Mouse (Mus musculus) heart, embryonic 16.5 days (tissue): ENCODE measurements around the gene Itga9. TPM values are rescaled to one million over a fixed set of nuclear protein-coding genes. Genes with fewer than 3 reads are reported as not detected.
A peak's percentile ranks its signal among the peaks of the same experiment; 100 is the strongest.

Experiments used
- ATAC-seq: fragments of 200-750 bp; cut with Nextera tagmentation; replicated peaks from 2 replicates; pipeline ENCODE4 v1.8.0; 2017; ENCODE audit warnings: moderate number of reproducible peaks; ENCODE audit not compliant: insufficient read depth, low FRiP score; ENCODE audit errors: extremely low read depth
- H3K27ac ChIP-seq: fragments of 300-500 bp; sonication (generic); 2 replicates; pipeline ENCODE4 v1.5.1; 2014; ENCODE audit warnings: mild to moderate bottlenecking, low read length, control low read depth, moderate library complexity
- H3K27me3 ChIP-seq: fragments of 300-500 bp; sonication (generic); 2 replicates; pipeline ENCODE4 v1.6.1; 2014; ENCODE audit warnings: low read length, mixed read lengths; ENCODE audit not compliant: control insufficient read depth, insufficient read depth
- H3K36me3 ChIP-seq: fragments of 300-500 bp; sonication (generic); 2 replicates; pipeline ENCODE4 v1.6.1; 2014; ENCODE audit not compliant: control insufficient read depth, insufficient read depth
- H3K4me1 ChIP-seq: fragments of 300-500 bp; sonication (generic); 2 replicates; pipeline ENCODE4 v1.6.1; 2014; ENCODE audit warnings: low read length, mixed read lengths; ENCODE audit not compliant: control insufficient read depth, insufficient read depth
- H3K4me2 ChIP-seq: fragments of 300-500 bp; sonication (generic); 2 replicates; pipeline ENCODE4 v1.6.1; 2014; ENCODE audit warnings: low read depth, mild to moderate bottlenecking, control low read depth, low read length
- H3K4me3 ChIP-seq: fragments of 300-500 bp; sonication (generic); 2 replicates; pipeline ENCODE4 v1.5.1; 2014; ENCODE audit warnings: mild to moderate bottlenecking, control low read depth, low read length
- H3K9ac ChIP-seq: fragments of 300-500 bp; sonication (generic); 2 replicates; pipeline ENCODE4 v1.6.1; 2014; ENCODE audit warnings: low read length, control low read depth
- H3K9me3 ChIP-seq: fragments of 300-500 bp; sonication (generic); replicated peaks from 2 replicates; pipeline ENCODE4 v1.6.1; 2016; ENCODE audit warnings: low read length; ENCODE audit not compliant: control insufficient read depth
- WGBS: fragments of 180-500 bp; shearing (Covaris S2); extraction: QIAGEN DNeasy Blood & Tissue Kit; methylation state at CpG from one replicate; pipeline ENCODE4 v1.1.7; 2014; 5-methylcytosine and 5-hydroxymethylcytosine counted together
- polyA plus RNA-seq: library from polyadenylated mRNA; unstranded; fragments of >200 nt; fragmentation: Nextera tagmentation; extraction: Ambion mirVana; gene quantifications from 2 replicates; pipeline ENCODE4 v1.2.1, GENCODE M21; 2015

The Itga9 gene
- polyA plus RNA-seq, 1 experiment from 2014 or later, result 3.1 TPM

GRCm38 (mm10) chr9:118841247-118841646, 234.8 kb downstream of the Itga9 start:
- H3K27me3 ChIP-seq, result no peaks in the 10 kb centered on the region
- 65% methylated on average over 6 of the region's 6 CpGs for WGBS
- H3K9me3 ChIP-seq, result no peaks in the 10 kb centered on the region
- peaks cover 12% of the 10 kb centered on the region for H3K4me1 ChIP-seq
- peak; percentile 37; the same call in 1 of the 2 replicates for ATAC-seq
- H3K27ac ChIP-seq, result no peak overlapping the region
- H3K36me3 ChIP-seq, result 0 out of 2 replicates have a peak, but pooled peaks cover 2% of the 10 kb centered on the region
- no peak overlapping the region for H3K4me2 ChIP-seq
- H3K9ac ChIP-seq, result no peak overlapping the region
- no peak overlapping the region for H3K4me3 ChIP-seq

DNA sequence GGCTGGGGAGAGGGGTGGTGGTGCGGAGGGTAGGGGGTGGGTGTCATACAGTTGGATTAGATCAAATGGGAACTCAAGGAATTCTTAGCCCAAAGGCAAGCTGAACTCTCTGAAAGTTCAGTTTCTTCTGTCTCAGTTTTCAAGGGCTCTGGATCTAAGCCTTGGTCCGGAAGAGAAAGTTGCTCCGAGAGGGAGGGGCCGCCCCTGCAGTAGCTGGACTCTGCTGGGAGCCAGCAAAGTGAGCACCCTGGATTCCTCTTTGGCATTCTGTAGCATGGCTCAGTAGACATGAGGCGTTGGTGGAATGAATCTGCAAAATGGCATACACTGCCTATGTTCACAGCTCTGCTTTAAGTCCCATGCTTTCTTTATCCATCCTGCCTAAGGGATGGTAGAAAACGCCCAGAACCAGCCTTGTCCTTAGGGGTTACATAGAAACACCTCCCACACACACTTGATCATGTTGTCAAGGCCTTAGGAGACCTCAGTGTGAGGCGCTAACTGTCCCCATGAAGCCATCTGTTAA, 235.5 kb downstream of the Itga9 start:
- WGBS, result 80% methylated on average over 7 of the region's 7 CpGs
- Histone ChIP-seq H3K4me1 (peaks cover 12% of the 10 kb centered on the region), H3K27me3 (no peaks in the 10 kb centered on the region), H3K9ac (no peak overlapping the region), H3K36me3 (0 out of 2 replicates have a peak, but pooled peaks cover 2% of the 10 kb centered on the region), H3K4me2 (no peak overlapping the region), H3K27ac (no peak overlapping the region), H3K9me3 (no peaks in the 10 kb centered on the region), H3K4me3 (no peak overlapping the region)
- ATAC-seq, result no peak

- Histone ChIP-seq H3K4me2 (no peak overlapping the region), H3K4me3 (no peak overlapping the region), H3K9me3 (no peaks in the 10 kb centered on the region), H3K4me1 (peaks cover 11% of the 10 kb centered on the region), H3K9ac (no peak overlapping the region), H3K36me3 (peaks cover 2% of the 10 kb centered on the region; the same call in 1 of the 2 replicates), H3K27me3 (no peaks in the 10 kb centered on the region), H3K27ac (no peak overlapping the region)
- WGBS, result 75% methylated on average over 5 of the region's 5 CpGs
- no peak for ATAC-seq
Observed at GRCm38 (mm10) chr9:118843711-118844110, 237.2 kb downstream of the Itga9 start.

DNA sequence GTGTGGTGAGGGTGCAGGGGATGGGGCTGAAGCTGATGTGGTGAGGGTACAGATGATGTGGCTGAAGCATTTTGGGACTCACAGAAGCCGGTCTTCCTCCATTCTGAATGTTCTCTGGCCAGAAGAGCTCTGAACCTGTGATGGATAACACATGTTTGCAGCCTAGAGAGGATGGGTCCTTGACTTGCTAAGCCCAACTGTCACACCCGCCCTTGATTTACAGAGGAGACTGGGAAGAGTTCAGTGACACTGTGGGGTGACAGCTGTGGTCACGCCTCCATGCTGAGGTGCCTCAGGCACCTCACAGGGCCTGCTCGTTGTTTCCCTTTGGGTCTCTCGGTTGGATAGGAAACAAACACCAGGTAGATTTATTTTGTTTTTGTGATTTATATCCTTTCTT, 238.5 kb downstream of the Itga9 start:
- Histone ChIP-seq H3K4me2 (no peak overlapping the region), H3K27me3 (no peaks in the 10 kb centered on the region), H3K36me3 (peaks cover 2% of the 10 kb centered on the region; the same call in 1 of the 2 replicates), H3K4me1 (peaks cover 4% of the 10 kb centered on the region; the same call in 1 of the 2 replicates), H3K9me3 (no peaks in the 10 kb centered on the region), H3K9ac (no peak overlapping the region), H3K4me3 (no peak overlapping the region), H3K27ac (no peak overlapping the region)
- no peak for ATAC-seq
- 69% methylated on average over 5 of the region's 5 CpGs for WGBS

- Histone ChIP-seq H3K4me2 (no peak overlapping the region), H3K27me3 (no peaks in the 10 kb centered on the region), H3K9ac (no peak overlapping the region), H3K4me1 (no peaks in the 10 kb centered on the region), H3K36me3 (no peaks in the 10 kb centered on the region; the same call in 1 of the 2 replicates), H3K27ac (no peak overlapping the region), H3K4me3 (no peak overlapping the region), H3K9me3 (no peaks in the 10 kb centered on the region)
- no peak for ATAC-seq
- WGBS, result 79% methylated on average over 3 of the region's 3 CpGs
Observed at GRCm38 (mm10) chr9:118846766-118847165, 240.3 kb downstream of the Itga9 start.

DNA sequence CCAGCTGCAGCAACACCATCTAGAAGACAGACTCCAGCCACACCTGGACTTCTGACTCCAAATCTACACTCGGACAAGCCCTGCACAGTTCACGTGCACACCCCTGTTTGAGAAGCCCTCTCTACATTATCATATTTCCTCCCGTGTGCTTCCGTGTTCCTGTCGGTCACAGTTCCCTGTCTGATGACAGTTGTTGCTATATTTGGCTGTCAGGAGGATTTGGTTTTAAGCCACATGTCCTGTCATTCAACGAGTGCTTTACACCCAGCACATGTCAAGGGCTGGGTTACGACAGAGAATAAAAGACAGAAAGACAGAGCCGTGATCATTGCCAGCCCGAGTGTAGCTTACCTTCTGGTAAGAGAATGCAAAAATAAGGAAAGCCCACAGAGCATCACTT, 250.2 kb downstream of the Itga9 start:
- 21% methylated on average over 9 of the region's 9 CpGs for WGBS
- no peaks in the 10 kb centered on the region; the same call in 1 of the 2 replicates for H3K36me3 ChIP-seq
- H3K4me1 ChIP-seq, result peaks cover 23% of the 10 kb centered on the region
- H3K9me3 ChIP-seq, result no peaks in the 10 kb centered on the region
- no peaks in the 10 kb centered on the region for H3K27me3 ChIP-seq
- no peak overlapping the region for H3K4me3 ChIP-seq
- ATAC-seq, result peak; percentile 73
- H3K4me2 ChIP-seq, result peak overlapping the region; percentile 35
- H3K9ac ChIP-seq, result 0 out of 2 replicates have a peak overlapping the region, but pooled peaks have one; percentile 13
- peak overlapping the region; percentile 69 for H3K27ac ChIP-seq

DNA sequence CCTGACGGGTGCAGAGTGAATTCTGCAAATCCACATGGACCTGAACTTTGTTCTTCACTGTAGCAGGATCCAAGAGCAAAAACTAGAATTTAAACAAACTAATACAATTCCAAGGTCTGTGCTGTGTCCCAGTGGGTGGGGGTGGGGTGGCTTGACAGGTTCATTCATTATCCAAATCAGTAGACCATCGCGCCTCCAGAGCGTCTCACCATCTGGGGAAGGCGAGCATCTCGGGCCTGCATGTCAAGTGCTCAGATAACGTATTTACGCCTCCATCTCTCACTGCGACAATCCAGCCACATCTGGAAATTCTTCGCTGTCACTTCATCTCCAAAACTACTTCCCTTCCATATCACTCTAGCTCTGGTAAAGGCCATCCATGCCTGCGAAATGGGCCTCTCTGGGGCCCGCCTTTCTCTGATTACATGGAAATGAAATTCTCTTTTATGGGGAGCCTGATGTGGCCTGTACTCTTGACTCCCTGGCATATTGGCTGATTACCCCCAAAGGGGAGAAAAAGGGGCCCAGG, 254.2 kb downstream of the Itga9 start:
- peaks cover 23% of the 10 kb centered on the region for H3K4me1 ChIP-seq

DNA sequence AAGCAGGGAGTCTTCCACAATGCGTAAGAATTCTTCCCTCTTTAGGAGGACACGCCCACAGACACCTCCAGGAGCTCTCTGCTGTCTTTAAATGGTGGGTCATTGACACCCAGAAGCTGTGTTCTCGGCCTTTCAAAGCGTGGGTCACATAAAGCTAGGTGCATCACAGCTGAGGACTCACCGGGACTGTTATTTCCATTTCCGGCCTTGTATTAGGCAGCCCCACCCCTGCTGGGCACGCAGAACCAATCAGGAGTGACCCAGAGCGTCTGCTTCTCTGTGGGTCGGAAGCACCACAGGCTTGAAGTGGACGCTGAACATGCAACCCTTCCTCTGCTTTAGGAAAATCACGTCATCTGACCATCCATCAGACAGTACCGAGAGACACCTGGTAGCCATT, 255.7 kb downstream of the Itga9 start:
- ATAC-seq, result no peak
- H3K36me3 ChIP-seq, result no peaks in the 10 kb centered on the region; the same call in 1 of the 2 replicates
- no peak overlapping the region for H3K9ac ChIP-seq
- no peak overlapping the region for H3K4me3 ChIP-seq
- no peaks in the 10 kb centered on the region for H3K9me3 ChIP-seq
- WGBS, result 76% methylated on average over 12 of the region's 12 CpGs
- no peak overlapping the region for H3K4me2 ChIP-seq
- no peak overlapping the region for H3K27ac ChIP-seq
- H3K27me3 ChIP-seq, result no peaks in the 10 kb centered on the region
- peaks cover 10% of the 10 kb centered on the region for H3K4me1 ChIP-seq

More for the DNA sequence above, 254.2 kb downstream of the Itga9 start:
- H3K9me3 ChIP-seq, result no peaks in the 10 kb centered on the region
- no peaks in the 10 kb centered on the region for H3K27me3 ChIP-seq
- no peaks in the 10 kb centered on the region; the same call in 1 of the 2 replicates for H3K36me3 ChIP-seq
- 49% methylated on average over 12 of the region's 12 CpGs for WGBS
- no peak for ATAC-seq
- H3K27ac ChIP-seq, result no peak overlapping the region
- H3K9ac ChIP-seq, result no peak overlapping the region
- H3K4me2 ChIP-seq, result no peak overlapping the region
- no peak overlapping the region for H3K4me3 ChIP-seq

DNA sequence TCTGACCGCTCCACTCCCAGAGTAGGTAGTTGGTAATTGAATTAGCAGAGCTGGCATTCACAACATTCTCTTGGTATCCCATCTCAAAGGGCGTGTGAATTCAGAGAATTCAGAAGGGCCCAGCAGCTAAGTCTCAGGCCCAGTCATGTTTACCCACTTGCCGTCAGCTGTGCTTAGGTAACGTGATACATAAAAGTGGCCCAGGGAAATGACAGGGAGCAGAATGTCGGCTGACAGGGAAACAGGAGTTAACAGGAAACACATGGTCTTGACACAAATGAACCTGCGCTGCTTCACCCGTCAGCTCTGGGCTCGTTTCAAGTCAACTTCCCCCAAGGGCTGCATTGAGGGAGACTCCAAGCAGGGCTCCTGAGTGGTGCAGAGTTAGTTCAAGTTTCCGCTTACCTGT, 256.4 kb downstream of the Itga9 start:
- 31% methylated on average over 9 of the region's 9 CpGs for WGBS
- no peak overlapping the region for H3K27ac ChIP-seq
- ATAC-seq, result 0 out of 2 replicates have a peak, but pooled peaks have one; percentile 30

More for the DNA sequence above, 256.4 kb downstream of the Itga9 start:
- Histone ChIP-seq H3K36me3 (no peaks in the 10 kb centered on the region; the same call in 1 of the 2 replicates), H3K9me3 (no peaks in the 10 kb centered on the region), H3K4me3 (no peak overlapping the region), H3K4me1 (peaks cover 8% of the 10 kb centered on the region; the same call in 1 of the 2 replicates), H3K27me3 (no peaks in the 10 kb centered on the region), H3K4me2 (no peak overlapping the region), H3K9ac (no peak overlapping the region)
